Mouse (Mus musculus) C2C12 (cell line): ENCODE data around the gene C1qtnf5.

Source experiments
- CTCF ChIP-seq: IDR thresholded peaks from one replicate; pipeline ENCODE4 v1.5.1; 2011; ENCODE audit not compliant: control insufficient read depth, insufficient read depth, insufficient read length
- MAX ChIP-seq: IDR thresholded peaks from one replicate; pipeline ENCODE4 v1.6.1; 2011; ENCODE audit warnings: mild to moderate bottlenecking, control low read depth

DNA sequence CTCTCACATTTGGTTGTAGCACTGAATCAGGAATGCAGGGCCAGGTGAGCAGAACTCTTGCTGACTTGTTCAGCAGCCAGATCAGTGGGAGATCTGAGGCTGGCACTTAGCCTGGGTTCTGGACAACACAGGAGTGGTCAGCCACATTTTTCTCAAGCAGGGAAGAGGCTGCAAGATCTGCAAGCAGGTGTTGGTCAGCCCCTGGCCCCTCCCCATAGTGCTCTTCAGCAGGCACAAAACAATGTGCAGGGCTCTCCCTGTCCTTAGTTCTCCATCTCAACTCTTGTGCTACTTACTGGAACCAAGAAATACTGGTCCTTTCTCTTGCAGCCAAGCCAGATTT is 37.6 kb downstream of the C1qtnf5 start:
- TF ChIP-seq CTCF, result no peak
- no peak for TF ChIP-seq MAX
